Mouse (Mus musculus): ENCODE data around the gene Jup. TPM values are rescaled to one million over a fixed set of nuclear protein-coding genes. Genes with fewer than 3 reads are reported as not detected.
"Not testable (repeated sequence)": the region's sequence is repeated elsewhere in the genome, so short reads cannot be mapped to it uniquely, and the experiment has no call there.

Gene Jup
- polyA plus RNA-seq, 1 experiment from 2014 or later, result 105 TPM

GRCm38 (mm10) chr11:100330235-100330634, 67.3 kb downstream of the Jup start:
- H3K27me3 ChIP-seq (replicated peaks), result no peaks in the 10 kb centered on the region
- no peak overlapping the region for H3K4me3 ChIP-seq
- H3K9me3 ChIP-seq, result no peaks in the 10 kb centered on the region
- no peak for ATAC-seq (replicated peaks)
- peaks cover 44% of the 10 kb centered on the region for H3K4me1 ChIP-seq
- H3K27ac ChIP-seq, result 0 out of 2 replicates have a peak overlapping the region, but pooled peaks have one; percentile 53
- WGBS, result 58% methylated on average over 16 of the region's 16 CpGs
- no peaks in the 10 kb centered on the region for H3K36me3 ChIP-seq (replicated peaks)
- no peak overlapping the region for H3K9ac ChIP-seq
- H3K4me2 ChIP-seq, result no peak overlapping the region

GRCm38 (mm10) chr11:100327761-100328160, 69.8 kb downstream of the Jup start:
- no peak overlapping the region for H3K9ac ChIP-seq
- WGBS, result 86% methylated on average over 6 of the region's 6 CpGs
- H3K4me1 ChIP-seq, result peaks cover 24% of the 10 kb centered on the region
- H3K36me3 ChIP-seq (replicated peaks), result 0 out of 2 replicates have a peak, but pooled peaks cover under 1% of the 10 kb centered on the region
- no peaks in the 10 kb centered on the region for H3K27me3 ChIP-seq (replicated peaks)
- H3K27ac ChIP-seq, result peak overlapping the region; percentile 66
- ATAC-seq (replicated peaks), result no peak
- no peak overlapping the region for H3K4me3 ChIP-seq
- no peak overlapping the region for H3K4me2 ChIP-seq
- no peaks in the 10 kb centered on the region for H3K9me3 ChIP-seq

- Histone ChIP-seq H3K4me1 (peaks cover 20% of the 10 kb centered on the region), H3K4me3 (no peak overlapping the region), H3K27ac (peak overlapping the region; percentile 66), H3K4me2 (no peak overlapping the region), H3K36me3 (replicated peaks) (peaks cover 4% of the 10 kb centered on the region; the same call in 1 of the 2 replicates), H3K9ac (no peak overlapping the region), H3K9me3 (no peaks in the 10 kb centered on the region), H3K27me3 (replicated peaks) (no peaks in the 10 kb centered on the region)
- 47% methylated on average over 11 of the region's 11 CpGs for WGBS
- ATAC-seq (replicated peaks), result no peak
Observed at GRCm38 (mm10) chr11:100327316-100327715, 70.2 kb downstream of the Jup start.

DNA sequence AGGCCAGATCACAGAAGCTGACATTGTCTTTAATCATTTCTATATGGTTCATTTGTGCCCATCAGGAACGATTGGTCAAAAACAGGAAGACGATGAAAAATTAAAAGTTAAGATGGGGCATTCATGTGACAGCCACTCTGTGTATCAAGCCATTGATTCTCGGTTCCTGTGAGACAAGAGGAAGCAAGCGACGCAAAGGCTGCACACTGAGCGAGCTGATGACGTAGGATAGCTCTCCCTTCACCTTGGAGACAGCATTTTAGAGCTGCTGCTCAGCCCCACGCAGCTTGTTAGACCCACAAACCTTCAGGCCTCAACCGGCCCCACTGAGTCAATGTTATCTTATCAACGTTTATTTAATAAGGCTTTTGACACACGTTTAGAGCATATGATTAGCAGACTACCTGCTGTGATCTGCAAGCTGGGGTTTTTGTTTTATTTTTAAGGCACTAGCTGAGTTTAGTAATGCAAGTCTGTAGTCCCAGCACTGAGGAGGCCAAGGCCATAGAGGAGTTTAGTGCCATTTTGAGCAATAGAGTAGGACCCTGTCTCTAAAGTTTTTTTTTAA, 72.4 kb downstream of the Jup start:
- Histone ChIP-seq H3K36me3 (replicated peaks) (peaks cover 11% of the 10 kb centered on the region; the same call in 1 of the 2 replicates), H3K4me1 (peaks cover 21% of the 10 kb centered on the region), H3K9me3 (no peaks in the 10 kb centered on the region), H3K9ac (no peak overlapping the region), H3K4me2 (no peak overlapping the region), H3K27ac (peak overlapping the region; percentile 9; the same call in 1 of the 2 replicates), H3K27me3 (replicated peaks) (no peaks in the 10 kb centered on the region), H3K4me3 (no peak overlapping the region)
- no peak for ATAC-seq (replicated peaks)
- 64% methylated on average over 11 of the region's 11 CpGs for WGBS

DNA sequence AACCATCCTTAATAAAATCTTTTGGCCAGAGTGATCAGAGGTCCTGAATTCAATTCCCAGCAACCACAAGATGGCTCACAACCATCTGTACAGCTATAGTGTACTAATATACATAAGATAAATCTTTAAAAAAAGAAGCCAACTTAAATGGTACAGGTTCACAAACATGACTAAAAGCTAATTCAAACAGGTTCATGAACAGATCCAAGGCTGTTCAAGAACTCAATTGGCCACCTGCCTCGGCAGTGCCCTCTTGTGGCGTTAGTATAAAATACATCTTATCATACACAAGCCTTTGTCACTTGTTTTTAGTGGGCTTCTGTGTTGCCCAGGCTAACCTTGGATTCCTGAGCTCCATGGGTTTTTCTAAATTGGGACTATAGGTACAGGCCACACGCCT, 74.0 kb downstream of the Jup start:
- 18% methylated on average over 3 of the region's 3 CpGs for WGBS
- no peak overlapping the region for H3K4me3 ChIP-seq
- H3K27ac ChIP-seq, result no peak overlapping the region
- H3K4me2 ChIP-seq, result no peak overlapping the region
- peaks cover 20% of the 10 kb centered on the region for H3K4me1 ChIP-seq
- H3K27me3 ChIP-seq (replicated peaks), result no peaks in the 10 kb centered on the region
- no peaks in the 10 kb centered on the region for H3K9me3 ChIP-seq
- H3K36me3 ChIP-seq (replicated peaks), result peaks cover 11% of the 10 kb centered on the region; the same call in 1 of the 2 replicates
- H3K9ac ChIP-seq, result no peak overlapping the region
- ATAC-seq (replicated peaks), result no peak

DNA sequence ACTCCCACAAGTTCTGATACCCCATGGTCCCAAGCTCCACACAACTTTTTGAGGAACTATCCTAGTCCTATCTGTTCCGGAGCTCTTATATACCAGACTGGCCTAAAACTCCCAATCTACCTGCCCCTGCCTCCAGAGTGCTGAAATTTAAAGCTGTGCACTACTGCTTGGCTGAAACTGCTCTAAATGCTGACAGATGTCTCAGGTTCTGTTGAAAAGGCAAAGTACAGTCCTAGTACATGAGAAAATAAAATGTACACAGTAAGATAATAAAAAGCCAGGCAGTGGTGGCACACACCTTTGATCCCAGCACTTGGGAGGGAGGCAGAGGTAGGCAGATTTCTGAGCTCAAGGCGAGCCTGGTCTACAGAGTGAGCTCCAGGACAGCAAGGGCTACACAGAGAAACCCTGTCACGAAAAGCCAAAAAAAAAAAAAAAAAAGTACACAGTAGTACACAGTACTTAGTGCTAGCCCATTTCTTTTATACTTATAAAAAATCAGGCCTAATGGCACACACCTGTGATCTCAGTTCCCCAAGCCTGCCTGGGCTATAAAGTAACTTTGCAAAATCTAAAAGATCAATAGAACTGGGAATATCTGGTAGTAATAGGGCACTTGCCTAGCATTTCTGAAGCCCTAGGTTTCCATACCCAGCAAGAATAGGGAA, 74.8 kb downstream of the Jup start:
- Histone ChIP-seq H3K36me3 (replicated peaks) (peaks cover 11% of the 10 kb centered on the region; the same call in 1 of the 2 replicates), H3K4me3 (no peak overlapping the region), H3K27ac (no peak overlapping the region), H3K27me3 (replicated peaks) (no peaks in the 10 kb centered on the region), H3K4me2 (no peak overlapping the region), H3K4me1 (peaks cover 20% of the 10 kb centered on the region), H3K9me3 (no peaks in the 10 kb centered on the region), H3K9ac (no peak overlapping the region)
- ATAC-seq (replicated peaks), result no peak
- WGBS, result 63% methylated on average over 3 of the region's 3 CpGs

DNA sequence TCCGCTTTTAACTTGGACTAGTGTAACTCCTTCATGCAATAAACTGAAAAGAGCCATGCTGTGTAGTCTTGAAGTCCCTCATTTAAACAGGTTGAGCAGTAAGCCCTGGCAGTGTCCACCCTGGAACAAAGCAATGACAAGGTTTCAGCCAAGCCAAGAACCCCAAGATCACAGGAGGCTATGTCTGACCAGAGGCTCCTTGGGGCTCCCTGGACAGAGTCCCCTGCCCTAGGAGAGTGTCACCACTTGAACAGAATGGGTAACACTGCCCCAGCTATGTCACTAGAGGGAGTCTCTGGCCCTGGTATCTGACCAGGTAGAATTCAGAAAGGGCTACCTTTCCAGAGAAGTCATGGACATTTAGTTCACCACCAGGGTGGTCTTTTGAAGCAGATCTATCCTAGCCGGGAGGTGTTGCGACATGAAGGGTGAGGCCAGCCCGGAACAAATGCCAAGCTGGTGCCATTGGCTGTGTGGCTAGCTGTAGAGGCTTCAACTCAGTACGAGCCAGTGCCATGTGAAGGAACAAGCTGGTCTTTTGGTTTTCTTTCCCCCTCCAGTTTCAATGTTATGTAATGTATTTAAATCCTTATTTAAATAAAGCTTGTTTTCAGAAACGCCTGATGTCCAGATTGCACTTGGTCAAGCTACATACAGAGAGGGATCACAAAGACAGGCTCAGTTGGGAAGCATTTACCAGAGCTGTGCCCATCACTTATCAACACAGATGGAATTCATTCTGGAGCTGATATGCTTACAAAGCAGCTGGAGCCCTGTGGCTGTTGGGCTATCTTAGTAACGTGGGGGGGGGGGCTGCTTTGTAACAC, 75.9 kb downstream of the Jup start:
- peak overlapping the region; percentile 58; the same call in 1 of the 2 replicates for H3K4me2 ChIP-seq
- ATAC-seq (replicated peaks); H3K27me3 ChIP-seq (replicated peaks); H3K27ac ChIP-seq; H3K9ac ChIP-seq; H3K4me3 ChIP-seq; H3K9me3 ChIP-seq: not testable (repeated sequence)
- peaks cover 15% of the 10 kb centered on the region for H3K4me1 ChIP-seq
- WGBS, result 75% methylated on average over 7 of the region's 7 CpGs
- peaks cover 11% of the 10 kb centered on the region; the same call in 1 of the 2 replicates for H3K36me3 ChIP-seq (replicated peaks)

GRCm38 (mm10) chr11:100320701-100321410, 76.7 kb downstream of the Jup start:
- not testable (repeated sequence) for H3K27me3 ChIP-seq (replicated peaks); H3K9me3 ChIP-seq
- peak; percentile 6; the same call in 1 of the 2 replicates for ATAC-seq (replicated peaks)
- Histone ChIP-seq H3K4me2 (peak overlapping the region; percentile 58), H3K9ac (peak overlapping the region; percentile 91), H3K4me1 (peaks cover 15% of the 10 kb centered on the region), H3K27ac (peak overlapping the region; percentile 97), H3K36me3 (replicated peaks) (peaks cover 11% of the 10 kb centered on the region; the same call in 1 of the 2 replicates), H3K4me3 (peak overlapping the region; percentile 80)
- WGBS, result 20% methylated on average over 11 of the region's 11 CpGs

- H3K36me3 ChIP-seq (replicated peaks), result peaks cover 11% of the 10 kb centered on the region; the same call in 1 of the 2 replicates
- peak overlapping the region; percentile 91 for H3K9ac ChIP-seq
- no peaks in the 10 kb centered on the region for H3K9me3 ChIP-seq
- H3K4me1 ChIP-seq, result peaks cover 15% of the 10 kb centered on the region
- ATAC-seq (replicated peaks), result peak; percentile 89
- no peaks in the 10 kb centered on the region for H3K27me3 ChIP-seq (replicated peaks)
- H3K4me3 ChIP-seq, result peak overlapping the region; percentile 80
- peak overlapping the region; percentile 58 for H3K4me2 ChIP-seq
- H3K27ac ChIP-seq, result peak overlapping the region; percentile 97
- WGBS, result under 1% methylated on average over 40 of the region's 40 CpGs
Observed at GRCm38 (mm10) chr11:100320172-100320630, 77.4 kb downstream of the Jup start.

DNA sequence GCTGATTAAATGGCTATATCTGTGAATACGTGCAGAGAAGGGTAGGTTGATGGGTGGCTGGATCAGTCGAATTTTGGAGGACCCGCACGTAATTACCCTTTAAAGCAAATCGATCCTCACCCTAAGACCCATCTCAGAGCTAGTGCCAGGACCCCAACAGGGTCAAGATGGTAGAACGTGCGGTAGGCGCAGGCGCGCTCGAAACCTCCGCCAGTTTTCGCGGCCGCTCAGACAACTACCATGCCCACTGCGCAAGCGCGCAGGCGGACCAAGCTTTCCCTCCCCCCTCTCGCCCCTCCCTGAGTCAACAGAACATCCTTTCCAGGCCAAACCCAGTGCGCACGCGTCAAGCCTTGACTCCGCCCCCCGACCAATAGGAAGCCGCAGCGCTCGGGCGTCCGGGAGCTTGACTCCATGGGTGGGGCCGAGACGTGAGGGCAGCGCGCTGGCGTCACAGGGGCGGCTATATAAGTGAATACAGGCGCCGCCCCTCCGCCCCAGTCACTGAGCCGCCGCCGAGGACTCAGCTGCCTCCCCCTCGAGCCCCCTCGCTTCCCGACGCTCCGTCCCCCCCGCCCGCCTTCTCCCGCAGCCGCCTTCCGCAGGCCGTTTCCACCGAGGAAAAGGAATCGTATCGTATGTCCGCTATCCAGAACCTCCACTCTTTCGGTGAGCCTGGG, 77.9 kb downstream of the Jup start, which contains the start of gene Eif1:
Gene Eif1, plus strand, starts transcription at position 394 of the 680 bp plus-strand sequence.
- peak within 1 kb of the TSS; percentile 91 for H3K9ac ChIP-seq
- peaks cover 11% of the 10 kb centered on the region; the same call in 1 of the 2 replicates for H3K36me3 ChIP-seq (replicated peaks)
- H3K4me1 ChIP-seq, result peaks cover 15% of the 10 kb centered on the region
- peak within 1 kb of the TSS; percentile 80 for H3K4me3 ChIP-seq
- no peaks in the 10 kb centered on the region for H3K9me3 ChIP-seq
- H3K27me3 ChIP-seq (replicated peaks), result no peaks in the 10 kb centered on the region
- peak; percentile 92 for ATAC-seq (replicated peaks)
- H3K27ac ChIP-seq, result peak within 1 kb of the TSS; percentile 97
- under 1% methylated on average over 51 of the region's 58 CpGs for WGBS
- H3K4me2 ChIP-seq, result peak within 1 kb of the TSS; percentile 59
